Mouse (Mus musculus) limb, embryonic 10.5 days (tissue): Measurements from ENCODE around the gene Prrt2. TPM values are rescaled to one million over a fixed set of nuclear protein-coding genes. Genes with fewer than 3 reads are reported as not detected.

Experiments used
- DNase-seq: peaks from one replicate; pipeline ENCODE4 v3.0.0-alpha.2; 2017; ENCODE audit warnings: low spot score
- H3K27ac ChIP-seq: fragments of 300-500 bp; sonication (generic); 2 replicates; pipeline ENCODE4 v1.5.1; 2016; ENCODE audit warnings: mild to moderate bottlenecking
- H3K27me3 ChIP-seq: fragments of 300-500 bp; sonication (generic); 2 replicates; pipeline ENCODE4 v1.6.1; 2016; ENCODE audit warnings: low read depth, mild to moderate bottlenecking; ENCODE audit not compliant: poor library complexity, severe bottlenecking
- H3K36me3 ChIP-seq: fragments of 300-500 bp; sonication (generic); 2 replicates; pipeline ENCODE4 v1.6.1; 2016; ENCODE audit warnings: mild to moderate bottlenecking, moderate library complexity
- H3K4me1 ChIP-seq: fragments of 300-500 bp; sonication (generic); 2 replicates; pipeline ENCODE4 v1.6.1; 2016
- H3K4me3 ChIP-seq: fragments of 300-500 bp; sonication (generic); 2 replicates; pipeline ENCODE4 v1.5.1; 2016; ENCODE audit warnings: mild to moderate bottlenecking, moderate library complexity
- H3K9me3 ChIP-seq: fragments of 300-500 bp; sonication (generic); replicated peaks from 2 replicates; pipeline ENCODE4 v1.6.1; 2016; ENCODE audit warnings: mild to moderate bottlenecking
- WGBS: fragments of 180-500 bp; shearing (Covaris S2); methylation state at CpG from one replicate; pipeline ENCODE4 v1.1.7; 2016; 5-methylcytosine and 5-hydroxymethylcytosine counted together
- polyA plus RNA-seq: library from polyadenylated mRNA; unstranded; fragments of >200 nt; fragmentation: Nextera tagmentation; extraction: Ambion mirVana; gene quantifications from 2 replicates; pipeline ENCODE4 v1.2.1, GENCODE M21; 2016

The Prrt2 gene
- polyA plus RNA-seq, result 2.9 and 4.4 TPM in 2 replicates

DNA sequence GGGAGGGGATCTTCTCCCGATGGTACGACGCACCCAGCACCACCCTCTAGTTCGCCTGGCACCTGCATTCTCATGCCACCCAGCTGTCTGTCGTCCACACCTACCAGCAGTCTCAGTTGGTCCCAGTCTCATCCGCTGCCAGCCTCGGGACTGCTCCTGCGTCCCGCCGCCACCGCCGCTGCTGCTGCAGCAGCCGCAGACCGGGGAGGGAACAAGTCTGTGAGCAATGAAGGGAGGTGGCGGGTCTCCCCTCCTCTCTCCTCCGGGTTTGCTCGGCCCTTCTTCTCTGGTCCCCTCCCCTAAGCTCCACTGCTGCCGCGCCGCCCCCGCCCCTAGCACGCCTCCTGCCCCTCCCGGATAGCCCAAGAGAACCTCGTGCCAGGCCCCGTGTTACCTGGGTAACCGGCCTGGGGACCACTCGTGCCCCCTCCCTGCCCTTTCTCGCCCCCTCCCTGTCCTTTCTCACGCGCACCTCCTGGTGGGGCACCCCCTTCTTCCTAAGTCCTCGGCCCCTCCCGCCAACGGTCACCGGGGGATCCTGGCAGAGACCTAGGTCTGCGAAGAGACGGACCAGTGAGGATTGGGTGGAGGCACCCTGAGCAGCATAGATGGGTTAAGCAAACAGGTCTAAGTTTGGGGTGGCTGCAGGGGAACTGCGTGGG is at the start of gene Prrt2, which contains the start of gene Gm42742:
Gene Prrt2 (minus strand): TSS at position 311 of the 662 bp plus-strand sequence.
Gene Gm42742 (minus strand): TSS at position 197 of the 662 bp plus-strand sequence.
- no peaks in the 10 kb centered on the region for H3K9me3 ChIP-seq
- H3K36me3 ChIP-seq, result peaks cover 42% of the 10 kb centered on the region
- no peaks in the 10 kb centered on the region for H3K27me3 ChIP-seq
- WGBS, result 2% methylated on average over 37 of the region's 37 CpGs
- DNase-seq, result peak; percentile 78
- H3K27ac ChIP-seq, result peak within 1 kb of the TSS; percentile 98
- peak within 1 kb of the TSS; percentile 83 for H3K4me3 ChIP-seq
- H3K4me1 ChIP-seq, result peaks cover 79% of the 10 kb centered on the region

DNA sequence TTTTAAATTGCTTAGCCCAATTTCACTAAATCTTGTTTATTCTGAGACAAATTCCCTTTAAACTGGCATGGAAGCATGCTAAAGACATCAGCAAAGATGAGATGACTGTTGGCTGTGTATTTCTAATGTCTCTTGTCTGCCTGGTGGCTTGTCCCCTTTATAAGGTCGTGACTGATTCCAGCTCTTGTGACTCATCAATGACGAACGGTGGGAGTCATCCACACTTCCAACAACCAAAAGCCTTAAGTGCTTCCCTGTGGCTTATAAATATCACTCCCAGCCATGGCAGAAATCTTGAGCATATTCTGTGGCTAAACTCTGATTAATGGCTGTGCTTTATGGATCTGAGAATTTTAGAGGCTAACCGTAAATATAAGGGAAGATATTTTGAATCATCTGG is 45.3 kb upstream of the Prrt2 start:
- Histone ChIP-seq H3K27me3 (0 out of 2 replicates have a peak, but pooled peaks cover 3% of the 10 kb centered on the region), H3K4me1 (no peaks in the 10 kb centered on the region), H3K4me3 (no peak overlapping the region), H3K36me3 (no peaks in the 10 kb centered on the region), H3K27ac (no peak overlapping the region), H3K9me3 (no peaks in the 10 kb centered on the region)
- no peak for DNase-seq
- WGBS, result 83% methylated on average over 4 of the region's 4 CpGs

DNA sequence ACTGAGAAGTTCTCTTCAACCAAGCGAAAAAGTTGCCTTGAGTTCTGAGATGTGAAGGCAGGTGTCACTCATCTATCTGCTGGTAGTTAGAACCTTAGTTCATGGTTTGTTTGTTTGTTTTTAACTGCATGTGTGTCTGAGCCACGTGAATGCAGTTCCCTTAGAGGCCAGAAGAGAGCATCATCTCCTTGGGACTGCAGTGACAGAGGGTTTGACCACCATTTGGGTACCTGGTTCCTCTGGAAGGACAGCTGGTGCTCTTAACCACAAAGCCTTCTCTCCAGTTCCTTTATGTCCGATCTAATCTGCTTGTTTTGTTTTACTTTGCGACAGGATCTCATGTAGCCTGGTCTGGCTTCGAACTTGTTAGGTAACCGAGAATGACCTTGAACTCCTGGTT is 44.5 kb upstream of the Prrt2 start:
- Histone ChIP-seq H3K4me3 (no peak overlapping the region), H3K9me3 (no peaks in the 10 kb centered on the region), H3K36me3 (no peaks in the 10 kb centered on the region), H3K27me3 (0 out of 2 replicates have a peak, but pooled peaks cover 4% of the 10 kb centered on the region), H3K27ac (no peak overlapping the region), H3K4me1 (no peaks in the 10 kb centered on the region)
- no peak for DNase-seq
- 87% methylated on average over 6 of the region's 6 CpGs for WGBS

DNA sequence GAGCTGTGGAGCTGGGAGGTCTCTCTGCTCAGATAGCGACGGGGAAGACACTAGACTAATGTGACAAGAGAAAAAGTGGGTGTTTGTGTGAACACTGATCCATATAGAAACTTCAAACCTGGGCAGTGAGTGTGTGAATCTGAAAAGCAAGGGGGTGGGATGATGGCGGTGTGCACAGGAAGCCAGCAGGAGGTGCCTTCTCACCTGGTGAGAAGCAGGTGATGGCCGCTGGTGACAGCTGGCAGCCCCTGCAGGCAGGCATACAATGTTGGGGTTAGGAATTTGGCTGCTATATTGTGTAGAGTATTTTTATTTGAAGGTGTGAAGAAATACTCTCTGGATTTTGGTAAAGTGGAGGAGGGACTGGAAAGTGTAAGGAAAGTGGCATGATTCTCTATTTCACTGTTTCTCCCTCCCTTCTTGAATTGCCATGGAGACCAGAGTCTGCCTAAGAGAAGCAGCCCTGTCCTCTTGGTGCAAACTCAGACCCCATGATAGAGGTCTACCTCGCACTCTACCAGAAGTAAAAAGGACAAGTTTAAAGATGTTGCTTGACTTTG is 34.1 kb upstream of the Prrt2 start:
- Histone ChIP-seq H3K36me3 (no peaks in the 10 kb centered on the region), H3K9me3 (no peaks in the 10 kb centered on the region), H3K4me1 (no peaks in the 10 kb centered on the region), H3K4me3 (no peak overlapping the region), H3K27me3 (no peaks in the 10 kb centered on the region; the same call in 1 of the 2 replicates), H3K27ac (no peak overlapping the region)
- 69% methylated on average over 5 of the region's 5 CpGs for WGBS
- DNase-seq, result no peak

DNA sequence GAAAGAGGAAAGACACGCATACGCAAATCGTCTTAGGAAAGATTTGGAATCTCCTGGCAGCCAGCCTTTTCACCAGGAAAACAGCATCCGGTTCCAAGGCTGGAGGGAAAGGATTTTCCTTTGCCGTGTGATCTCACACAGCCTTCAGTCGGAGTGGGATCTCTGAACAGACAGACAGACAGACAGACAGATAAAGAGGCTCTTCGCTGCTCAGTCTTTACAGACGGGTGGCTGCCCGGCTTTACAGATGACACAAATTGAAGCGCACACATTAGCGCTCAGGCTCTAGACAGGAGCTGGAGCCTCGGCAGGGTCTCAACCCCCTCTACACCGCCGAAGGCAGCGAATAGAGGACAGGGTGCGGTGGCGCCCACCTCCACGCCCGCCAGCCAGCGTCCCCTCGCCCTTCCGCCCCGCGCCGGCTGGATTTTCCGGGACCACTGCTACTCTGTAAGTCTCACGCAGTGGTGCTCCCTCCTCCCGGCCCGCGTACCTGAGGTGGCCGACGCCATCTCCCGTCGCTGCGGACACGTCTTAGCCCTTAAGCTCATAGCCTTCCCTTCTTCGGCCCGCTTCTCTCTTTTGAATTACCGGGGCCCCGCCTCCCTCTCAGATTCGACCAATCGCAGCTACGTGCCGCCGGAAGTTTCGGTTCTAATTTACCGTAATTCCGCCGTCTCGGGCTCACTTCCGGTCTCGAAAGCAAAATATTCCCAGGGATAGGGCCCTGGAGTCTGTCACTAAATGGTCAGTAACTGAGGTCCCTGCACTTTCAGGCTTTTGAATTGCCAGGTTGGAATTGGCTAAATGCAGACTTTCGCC is 21.1 kb upstream of the Prrt2 start, which contains the start of gene Kif22:
Gene Kif22 (minus strand): TSS at position 621 of the 822 bp plus-strand sequence.
- peak; percentile 89 for DNase-seq
- peaks cover 20% of the 10 kb centered on the region for H3K4me1 ChIP-seq
- no peaks in the 10 kb centered on the region for H3K27me3 ChIP-seq
- peak within 1 kb of the TSS; percentile 94 for H3K27ac ChIP-seq
- H3K4me3 ChIP-seq, result peak within 1 kb of the TSS; percentile 97
- H3K9me3 ChIP-seq, result no peaks in the 10 kb centered on the region
- WGBS, result under 1% methylated on average over 53 of the region's 53 CpGs
- H3K36me3 ChIP-seq, result peaks cover 36% of the 10 kb centered on the region

DNA sequence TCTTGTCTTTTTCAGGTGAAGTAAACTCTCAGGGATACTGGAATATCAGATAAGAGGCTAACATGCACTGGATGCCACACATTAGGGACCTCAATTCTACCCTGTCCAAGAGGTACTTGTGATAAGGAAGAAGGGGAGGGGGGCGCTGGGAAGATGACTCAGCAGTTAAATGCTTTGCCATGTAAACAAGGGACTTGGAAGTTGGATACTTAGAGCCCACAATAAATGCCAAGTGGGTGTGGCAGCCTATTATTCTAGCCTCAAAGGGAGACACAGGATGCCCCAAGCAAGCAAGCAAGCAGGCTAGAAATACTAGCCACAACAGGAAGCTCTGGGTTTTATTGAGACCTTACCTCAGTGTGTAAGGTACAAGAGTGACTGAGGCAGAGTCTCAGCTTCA is 10.2 kb upstream of the Prrt2 start:
- WGBS, result 91% methylated on average over 1 of the region's 1 CpGs
- Histone ChIP-seq H3K27ac (no peak overlapping the region), H3K4me1 (peaks cover 10% of the 10 kb centered on the region), H3K4me3 (no peak overlapping the region), H3K36me3 (peaks cover 91% of the 10 kb centered on the region), H3K9me3 (no peaks in the 10 kb centered on the region), H3K27me3 (no peaks in the 10 kb centered on the region)
- no peak for DNase-seq

GRCm38 (mm10) chr7:127030172-127030571 is 9.2 kb upstream of the Prrt2 start:
- H3K27ac ChIP-seq, result no peak overlapping the region
- H3K36me3 ChIP-seq, result peaks cover 86% of the 10 kb centered on the region
- 100% methylated on average over 1 of the region's 1 CpGs for WGBS
- no peak overlapping the region for H3K4me3 ChIP-seq
- peaks cover 10% of the 10 kb centered on the region for H3K4me1 ChIP-seq
- H3K27me3 ChIP-seq, result no peaks in the 10 kb centered on the region
- no peak for DNase-seq
- H3K9me3 ChIP-seq, result no peaks in the 10 kb centered on the region

DNA sequence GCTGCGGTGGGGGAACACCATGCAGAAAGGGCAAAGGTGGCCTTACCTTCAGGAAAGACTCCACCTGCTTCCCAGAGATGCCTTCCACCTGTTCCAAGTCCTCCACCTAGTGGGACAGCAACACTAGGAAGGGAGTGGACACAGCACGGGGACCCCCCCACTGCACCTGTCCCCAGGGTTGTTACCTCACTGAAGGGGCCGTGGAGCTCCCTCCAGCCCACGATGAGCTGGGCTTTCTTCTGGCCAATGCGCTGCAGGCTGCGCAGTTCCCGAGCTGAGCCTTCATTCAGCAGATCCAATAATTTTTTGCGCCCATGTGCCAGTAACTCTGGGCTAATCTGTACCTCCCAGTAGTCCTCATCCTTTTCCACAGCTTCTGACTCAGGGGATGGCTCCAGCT is 6.9 kb upstream of the Prrt2 start:
- no peak for DNase-seq
- Histone ChIP-seq H3K36me3 (peaks cover 86% of the 10 kb centered on the region), H3K4me1 (peaks cover 33% of the 10 kb centered on the region), H3K4me3 (peak overlapping the region; percentile 83), H3K9me3 (no peaks in the 10 kb centered on the region), H3K27ac (peak overlapping the region; percentile 99), H3K27me3 (no peaks in the 10 kb centered on the region)
- 78% methylated on average over 8 of the region's 8 CpGs for WGBS

DNA sequence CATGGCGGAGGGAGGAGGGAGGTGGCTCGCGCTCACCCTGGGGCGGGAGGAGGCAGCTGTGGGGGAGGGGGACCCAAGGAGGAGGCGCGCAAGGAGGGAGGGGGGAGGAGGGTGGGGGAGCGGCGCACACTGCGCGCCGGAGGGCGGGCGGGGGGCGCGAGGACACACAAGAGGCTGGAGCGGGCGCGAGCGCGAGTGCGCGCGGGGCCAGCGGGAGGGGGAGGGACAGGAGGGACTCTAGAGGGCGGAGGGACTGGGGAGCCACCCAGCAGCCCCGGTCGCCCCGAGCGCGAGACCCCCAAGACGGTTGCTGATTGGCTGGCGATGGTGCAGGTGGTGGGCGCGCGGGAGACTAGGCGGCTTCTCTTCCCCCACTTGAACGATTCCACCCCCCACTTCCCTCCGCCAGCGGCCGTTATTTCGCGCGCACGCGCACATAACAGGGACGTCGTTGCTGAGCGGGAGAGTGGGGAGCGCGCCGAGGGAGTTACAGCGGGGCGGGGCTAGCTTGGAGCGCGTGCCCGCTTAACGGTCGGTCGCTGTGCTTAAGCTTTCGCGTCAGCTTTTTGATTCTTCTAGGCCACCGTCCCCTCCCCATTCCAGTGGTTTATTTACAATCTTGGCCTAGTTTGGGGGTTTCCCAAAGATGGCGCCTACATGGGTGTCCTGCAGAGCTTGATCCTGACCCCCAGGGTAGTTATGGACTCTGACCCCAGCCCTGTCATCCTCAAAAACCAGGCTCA is 6.1 kb upstream of the Prrt2 start, which contains the start of gene Maz:
Gene Maz (minus strand): TSS at position 54 of the 743 bp plus-strand sequence.
- Histone ChIP-seq H3K27me3 (no peaks in the 10 kb centered on the region), H3K9me3 (no peaks in the 10 kb centered on the region), H3K36me3 (peaks cover 86% of the 10 kb centered on the region), H3K27ac (peak within 1 kb of the TSS; percentile 99), H3K4me3 (peak within 1 kb of the TSS; percentile 83), H3K4me1 (peaks cover 41% of the 10 kb centered on the region)
- DNase-seq, result peak; percentile 99
- under 1% methylated on average over 54 of the region's 63 CpGs for WGBS

- Histone ChIP-seq H3K4me1 (peaks cover 46% of the 10 kb centered on the region), H3K4me3 (peak overlapping the region; percentile 83), H3K27ac (peak overlapping the region; percentile 99), H3K9me3 (no peaks in the 10 kb centered on the region), H3K36me3 (peaks cover 85% of the 10 kb centered on the region), H3K27me3 (no peaks in the 10 kb centered on the region)
- whole genome bisulfite sequencing, result 0% methylated on average over 2 of the region's 48 CpGs
- no peak for DNase-seq
Measured at GRCm38 (mm10) chr7:127026616-127026983, 5.6 kb upstream of the Prrt2 start.

- peaks cover 50% of the 10 kb centered on the region for H3K4me1 ChIP-seq
- WGBS, result under 1% methylated on average over 45 of the region's 48 CpGs
- H3K4me3 ChIP-seq, result peak overlapping the region; percentile 83
Measured at GRCm38 (mm10) chr7:127026161-127026600, 5.2 kb upstream of the Prrt2 start.

DNA sequence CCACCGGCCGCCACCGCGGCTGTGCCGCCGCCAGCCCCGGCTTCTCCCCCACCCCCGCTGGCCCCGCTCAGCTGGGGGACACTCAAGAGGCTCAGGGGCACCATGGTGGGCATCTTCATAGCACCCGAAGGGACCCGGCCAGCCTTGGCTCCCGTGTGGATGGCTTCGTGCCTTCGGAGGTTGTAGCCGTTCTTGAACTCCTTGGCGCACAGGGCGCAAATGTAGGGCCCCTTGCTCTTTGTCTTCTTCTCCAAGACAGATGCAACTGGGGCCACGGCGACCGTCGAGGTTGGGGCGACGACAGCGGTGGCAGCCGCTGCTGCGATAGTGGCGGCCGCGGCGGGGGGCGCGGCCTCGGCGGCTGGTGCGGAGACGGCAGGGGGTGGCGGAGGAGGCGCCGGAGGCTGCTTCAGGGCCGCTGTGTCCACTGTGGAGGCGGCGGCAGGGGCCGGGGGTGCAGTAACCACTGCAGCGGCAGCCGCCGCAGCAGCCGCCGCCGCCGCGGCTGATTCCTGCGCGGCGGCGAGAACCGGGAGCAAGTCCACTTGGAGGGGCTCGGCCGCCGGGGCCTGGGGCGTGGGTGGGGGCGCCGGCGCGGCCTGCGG is 4.6 kb upstream of the Prrt2 start:
- H3K4me3 ChIP-seq, result peak overlapping the region; percentile 83
- peaks cover 78% of the 10 kb centered on the region for H3K36me3 ChIP-seq
- no peaks in the 10 kb centered on the region for H3K9me3 ChIP-seq
- under 1% methylated on average over 65 of the region's 65 CpGs for WGBS
- peak overlapping the region; percentile 99 for H3K27ac ChIP-seq
- no peak for DNase-seq
- H3K4me1 ChIP-seq, result peaks cover 56% of the 10 kb centered on the region
- no peaks in the 10 kb centered on the region for H3K27me3 ChIP-seq

More at GRCm38 (mm10) chr7:127026161-127026600, 5.2 kb upstream of the Prrt2 start:
- Histone ChIP-seq H3K9me3 (no peaks in the 10 kb centered on the region), H3K27ac (peak overlapping the region; percentile 99), H3K27me3 (no peaks in the 10 kb centered on the region), H3K36me3 (peaks cover 83% of the 10 kb centered on the region)
- DNase-seq, result peak; percentile 84
